Mouse (Mus musculus): ENCODE data around the gene Atmin. TPM values are rescaled to one million over a fixed set of nuclear protein-coding genes. Genes with fewer than 3 reads are reported as not detected.

Gene Atmin
- polyA plus RNA-seq (2015; fragmentation: Nextera tagmentation; extraction: Ambion mirVana) = 9.4 and 9.5 TPM in 2 replicates

GRCm38 (mm10) chr8:116943161-116943554, at the start of gene Atmin:
TSS of gene Atmin (plus strand) at chr8:116943393.
- no peaks in the 10 kb centered on the region for H3K27me3 ChIP-seq
- H3K9me3 ChIP-seq = no peaks in the 10 kb centered on the region
- H3K27ac ChIP-seq = peak within 1 kb of the TSS; percentile 55; the same call in 1 of the 2 replicates
- H3K9ac ChIP-seq = peak within 1 kb of the TSS; percentile 89
- H3K4me3 ChIP-seq = peak within 1 kb of the TSS; percentile 95
- under 1% methylated on average over 38 of the region's 46 CpGs for WGBS
- peak; percentile 85 for ATAC-seq (ENCODE audit: low FRiP score, low read depth)
- H3K4me1 ChIP-seq = peaks cover 20% of the 10 kb centered on the region
- H3K4me2 ChIP-seq (replicated peaks) = peak within 1 kb of the TSS; percentile 97
- peaks cover 19% of the 10 kb centered on the region for H3K36me3 ChIP-seq

DNA sequence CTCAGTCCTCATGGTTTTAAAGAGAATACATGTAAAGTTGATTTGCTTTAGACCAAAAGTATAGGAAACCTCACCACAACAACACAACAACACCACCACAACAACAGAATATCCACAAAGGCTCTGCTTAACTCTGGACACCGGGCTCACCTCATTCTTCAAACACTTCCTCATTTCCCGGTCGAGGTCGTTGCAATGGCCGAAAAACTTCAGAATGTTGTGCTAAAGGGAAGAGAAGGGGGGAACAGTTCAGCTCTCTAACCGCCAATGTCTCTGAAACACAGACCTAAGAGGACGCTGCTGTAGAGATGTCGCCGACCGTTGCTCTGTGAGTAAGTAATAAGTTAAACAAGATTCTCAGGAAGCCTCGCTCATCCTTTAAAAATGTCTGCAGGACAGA, 49.3 kb upstream of the Atmin start:
- no peak overlapping the region for H3K9ac ChIP-seq
- H3K4me2 ChIP-seq (replicated peaks) = no peak overlapping the region
- no peak for ATAC-seq (ENCODE audit: low FRiP score, low read depth)
- WGBS = 93% methylated on average over 11 of the region's 11 CpGs
- H3K4me1 ChIP-seq = no peaks in the 10 kb centered on the region
- H3K27me3 ChIP-seq = no peaks in the 10 kb centered on the region
- peaks cover 4% of the 10 kb centered on the region for H3K9me3 ChIP-seq
- H3K27ac ChIP-seq = no peak overlapping the region
- peaks cover 28% of the 10 kb centered on the region for H3K36me3 ChIP-seq
- H3K4me3 ChIP-seq = no peak overlapping the region

- ATAC-seq (ENCODE audit: low FRiP score, low read depth) = no peak
- H3K27me3 ChIP-seq = no peaks in the 10 kb centered on the region
- H3K9ac ChIP-seq = no peak overlapping the region
- H3K4me2 ChIP-seq (replicated peaks) = no peak overlapping the region
- 93% methylated on average over 6 of the region's 6 CpGs for WGBS
- H3K9me3 ChIP-seq = peaks cover 4% of the 10 kb centered on the region
- peaks cover 19% of the 10 kb centered on the region for H3K36me3 ChIP-seq
- H3K27ac ChIP-seq = no peak overlapping the region
- no peak overlapping the region for H3K4me3 ChIP-seq
- H3K4me1 ChIP-seq = no peaks in the 10 kb centered on the region
Measured at GRCm38 (mm10) chr8:116895521-116895920, 47.7 kb upstream of the Atmin start.

GRCm38 (mm10) chr8:116904736-116905135, 38.5 kb upstream of the Atmin start:
- Histone ChIP-seq H3K9ac (no peak overlapping the region), H3K27ac (no peak overlapping the region), H3K27me3 (no peaks in the 10 kb centered on the region), H3K36me3 (peaks cover 36% of the 10 kb centered on the region), H3K4me1 (no peaks in the 10 kb centered on the region), H3K9me3 (peaks cover 3% of the 10 kb centered on the region; the same call in 1 of the 2 replicates), H3K4me2 (replicated peaks) (no peak overlapping the region), H3K4me3 (no peak overlapping the region)
- no peak for ATAC-seq (ENCODE audit: low FRiP score, low read depth)
- 98% methylated on average over 4 of the region's 4 CpGs for WGBS

DNA sequence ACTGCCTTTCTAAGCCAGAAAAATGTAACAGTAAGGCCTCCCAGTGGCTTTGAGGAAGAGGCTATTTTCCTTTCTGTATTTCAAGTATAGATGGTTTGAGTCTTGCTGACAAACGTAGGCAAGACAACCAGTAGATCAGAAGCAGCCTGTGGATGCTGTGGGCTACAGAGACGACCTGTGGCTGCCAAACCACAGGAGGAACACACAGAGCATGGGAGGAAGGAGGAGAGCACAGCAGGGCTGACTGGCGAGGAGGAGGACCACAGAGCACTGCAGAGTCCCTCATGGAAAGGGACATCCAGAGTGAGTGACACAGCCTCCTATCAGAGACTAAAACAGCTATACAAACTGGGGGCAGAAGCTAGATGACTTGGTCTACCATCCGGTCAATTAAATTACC, 37.9 kb upstream of the Atmin start:
- WGBS = 85% methylated on average over 4 of the region's 4 CpGs
- no peaks in the 10 kb centered on the region for H3K4me1 ChIP-seq
- no peak overlapping the region for H3K27ac ChIP-seq
- no peak overlapping the region for H3K4me2 ChIP-seq (replicated peaks)
- no peak overlapping the region for H3K4me3 ChIP-seq
- H3K27me3 ChIP-seq = no peaks in the 10 kb centered on the region
- peaks cover 41% of the 10 kb centered on the region for H3K36me3 ChIP-seq
- H3K9ac ChIP-seq = no peak overlapping the region
- ATAC-seq (ENCODE audit: low FRiP score, low read depth) = no peak
- H3K9me3 ChIP-seq = peaks cover 3% of the 10 kb centered on the region; the same call in 1 of the 2 replicates

DNA sequence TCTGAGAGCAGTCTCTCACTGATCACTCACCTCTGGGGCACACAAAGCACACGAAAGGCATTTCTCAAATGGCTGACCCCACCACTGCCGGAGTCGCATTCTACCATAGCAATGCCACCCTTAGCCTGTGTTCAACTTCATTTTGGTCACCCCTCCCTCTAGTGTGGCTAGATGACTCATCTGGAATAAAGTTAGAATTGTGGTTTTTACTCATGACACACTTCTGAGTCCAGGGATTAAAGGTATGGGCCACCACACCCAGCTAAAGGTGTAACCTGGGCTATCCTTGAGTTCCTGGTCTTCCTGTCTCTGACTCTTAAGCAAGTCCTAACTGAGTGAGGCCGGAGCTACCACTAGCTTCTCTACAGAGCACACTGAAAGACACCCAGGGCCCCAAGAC, 37.4 kb upstream of the Atmin start:
- no peak overlapping the region for H3K9ac ChIP-seq
- H3K36me3 ChIP-seq = peaks cover 47% of the 10 kb centered on the region
- no peak overlapping the region for H3K4me2 ChIP-seq (replicated peaks)
- H3K27me3 ChIP-seq = no peaks in the 10 kb centered on the region
- no peak overlapping the region for H3K4me3 ChIP-seq
- H3K27ac ChIP-seq = no peak overlapping the region
- H3K9me3 ChIP-seq = peaks cover 3% of the 10 kb centered on the region; the same call in 1 of the 2 replicates
- H3K4me1 ChIP-seq = no peaks in the 10 kb centered on the region
- ATAC-seq (ENCODE audit: low FRiP score, low read depth) = no peak
- 92% methylated on average over 4 of the region's 4 CpGs for WGBS

DNA sequence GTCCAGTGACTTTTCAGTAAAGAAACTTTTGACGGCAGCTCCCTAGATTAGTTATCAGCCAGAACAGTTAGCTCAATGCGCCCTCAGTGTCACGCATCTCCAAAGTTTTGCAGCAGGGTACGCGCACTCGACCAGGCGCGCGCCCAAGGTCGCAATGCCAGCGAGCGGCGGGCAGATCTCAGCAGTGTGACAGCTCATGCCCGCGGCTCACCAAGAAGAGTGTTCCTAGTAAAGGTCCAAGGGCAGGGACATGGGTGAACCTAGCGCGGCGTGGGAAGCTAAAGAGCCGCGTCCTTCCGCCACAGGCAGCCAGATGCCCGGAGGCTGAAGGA, 22.2 kb upstream of the Atmin start:
- peak; percentile 53 for ATAC-seq (ENCODE audit: low FRiP score, low read depth)
- H3K9ac ChIP-seq = peak overlapping the region; percentile 84
- H3K9me3 ChIP-seq = no peaks in the 10 kb centered on the region
- H3K27me3 ChIP-seq = no peaks in the 10 kb centered on the region
- peak overlapping the region; percentile 75 for H3K4me3 ChIP-seq
- peaks cover 18% of the 10 kb centered on the region for H3K4me1 ChIP-seq
- H3K36me3 ChIP-seq = peaks cover 25% of the 10 kb centered on the region
- H3K27ac ChIP-seq = peak overlapping the region; percentile 62; the same call in 1 of the 2 replicates
- H3K4me2 ChIP-seq (replicated peaks) = peak overlapping the region; percentile 68
- under 1% methylated on average over 22 of the region's 22 CpGs for WGBS

DNA sequence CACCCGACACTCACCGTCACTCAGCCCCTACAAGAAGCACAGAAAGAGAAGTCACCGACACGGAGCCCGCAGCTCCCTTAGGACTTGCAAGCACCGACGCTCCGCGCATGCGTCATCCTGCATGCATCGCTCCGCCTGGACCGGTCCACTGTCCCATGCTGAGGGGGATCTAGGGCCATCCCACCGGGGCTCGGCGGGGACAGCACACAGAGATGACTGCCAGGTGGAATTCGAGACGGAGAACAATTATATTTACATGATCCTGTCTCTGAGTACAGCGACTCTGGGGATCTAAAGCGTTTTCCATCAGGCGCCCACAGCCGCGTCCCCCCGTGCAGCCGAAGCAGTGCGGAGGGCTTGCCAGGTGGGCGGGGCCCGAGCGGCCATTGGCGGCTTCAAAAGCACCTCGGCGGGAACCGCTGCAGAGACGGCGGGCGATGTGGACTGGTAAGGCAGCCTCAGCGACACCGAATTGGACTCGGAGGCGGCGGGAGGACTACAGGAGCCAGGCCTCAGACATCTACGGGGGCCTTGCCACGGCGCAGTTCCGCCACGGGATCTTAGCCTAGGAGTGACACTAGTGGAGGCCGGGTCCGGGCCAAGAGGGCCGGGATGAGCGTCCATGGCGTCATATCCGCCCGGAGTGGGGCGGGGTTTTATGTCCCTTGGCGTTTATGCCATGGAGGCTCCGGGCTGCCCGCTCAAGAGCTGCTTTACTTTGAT, 21.7 kb upstream of the Atmin start, which contains the start of the genes Cmc2 and Cenpn:
Gene Cmc2 (minus strand): TSS at position 119 of the 723 bp plus-strand sequence.
Gene Cenpn (plus strand): TSS at position 394 of the 723 bp plus-strand sequence.
- peak within 1 kb of the TSS; percentile 75 for H3K4me3 ChIP-seq
- peak within 1 kb of the TSS; percentile 68 for H3K4me2 ChIP-seq (replicated peaks)
- H3K9ac ChIP-seq = peak within 1 kb of the TSS; percentile 84
- peaks cover 18% of the 10 kb centered on the region for H3K4me1 ChIP-seq
- peak; percentile 94 for ATAC-seq (ENCODE audit: low FRiP score, low read depth)
- no peaks in the 10 kb centered on the region for H3K27me3 ChIP-seq
- under 1% methylated on average over 57 of the region's 57 CpGs for WGBS
- no peaks in the 10 kb centered on the region for H3K9me3 ChIP-seq
- peaks cover 26% of the 10 kb centered on the region for H3K36me3 ChIP-seq
- H3K27ac ChIP-seq = peak within 1 kb of the TSS; percentile 62

DNA sequence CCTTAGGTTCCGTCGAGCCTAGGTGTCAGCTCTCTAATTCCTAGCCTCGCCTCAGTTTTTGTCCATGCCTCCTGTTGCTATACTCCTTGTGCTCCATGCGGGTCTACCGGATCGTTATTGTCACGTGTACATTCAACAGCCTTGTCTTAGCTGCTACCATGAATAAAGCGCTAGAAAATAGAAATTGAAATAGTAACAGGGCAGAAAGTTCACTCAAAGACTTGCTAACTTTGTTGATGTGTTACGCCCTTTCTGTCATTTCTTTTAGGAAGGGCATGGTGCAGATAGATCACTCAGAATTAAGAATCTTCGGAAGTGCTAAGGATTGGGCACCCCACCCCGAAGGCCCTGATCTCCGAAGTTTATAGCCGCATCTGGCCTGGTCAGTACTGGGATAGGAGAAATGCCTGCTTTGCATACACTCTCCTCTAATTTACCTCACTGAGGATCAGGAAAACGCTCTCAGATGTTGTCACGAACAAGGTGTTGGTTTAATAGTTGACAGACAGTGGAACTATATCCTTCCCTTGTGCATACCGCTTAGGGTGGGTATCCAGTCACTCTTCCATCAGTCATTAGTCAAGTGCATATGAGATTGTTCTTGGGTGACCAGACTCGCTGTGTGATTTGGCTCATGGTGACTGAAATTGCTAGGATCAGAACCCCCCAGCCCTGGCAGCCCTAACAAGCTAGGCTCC, 21.0 kb upstream of the Atmin start:
- Histone ChIP-seq H3K36me3 (peaks cover 26% of the 10 kb centered on the region), H3K9ac (peak overlapping the region; percentile 84), H3K4me1 (peaks cover 18% of the 10 kb centered on the region), H3K4me3 (peak overlapping the region; percentile 75), H3K4me2 (replicated peaks) (peak overlapping the region; percentile 68), H3K27me3 (no peaks in the 10 kb centered on the region), H3K27ac (peak overlapping the region; percentile 62), H3K9me3 (no peaks in the 10 kb centered on the region)
- ATAC-seq (ENCODE audit: low FRiP score, low read depth) = no peak
- WGBS = 29% methylated on average over 17 of the region's 17 CpGs

DNA sequence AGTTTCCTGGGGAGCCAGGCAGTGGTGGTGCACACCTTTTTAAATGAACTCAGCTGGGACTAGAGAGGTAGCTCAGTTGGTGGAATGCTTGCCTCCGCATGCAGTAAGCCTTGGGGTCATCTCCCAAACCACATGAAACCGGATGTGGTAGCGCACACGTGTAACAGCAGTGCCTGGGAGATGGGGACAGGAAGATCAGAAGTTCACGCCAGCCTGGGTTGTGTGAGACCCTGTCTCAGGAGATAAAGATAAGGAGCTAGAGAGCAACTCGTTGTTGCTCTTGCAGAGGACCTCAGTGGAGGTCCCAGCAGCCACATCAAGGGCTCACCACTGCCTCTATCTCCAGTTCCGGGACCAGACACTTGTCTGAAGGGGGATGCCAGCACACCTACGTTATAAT, 19.7 kb upstream of the Atmin start:
- Histone ChIP-seq H3K9me3 (no peaks in the 10 kb centered on the region), H3K4me2 (replicated peaks) (no peak overlapping the region), H3K36me3 (peaks cover 36% of the 10 kb centered on the region), H3K4me3 (no peak overlapping the region), H3K9ac (no peak overlapping the region), H3K27me3 (no peaks in the 10 kb centered on the region), H3K4me1 (peaks cover 18% of the 10 kb centered on the region), H3K27ac (no peak overlapping the region)
- ATAC-seq (ENCODE audit: low FRiP score, low read depth) = no peak
- 90% methylated on average over 8 of the region's 8 CpGs for WGBS

DNA sequence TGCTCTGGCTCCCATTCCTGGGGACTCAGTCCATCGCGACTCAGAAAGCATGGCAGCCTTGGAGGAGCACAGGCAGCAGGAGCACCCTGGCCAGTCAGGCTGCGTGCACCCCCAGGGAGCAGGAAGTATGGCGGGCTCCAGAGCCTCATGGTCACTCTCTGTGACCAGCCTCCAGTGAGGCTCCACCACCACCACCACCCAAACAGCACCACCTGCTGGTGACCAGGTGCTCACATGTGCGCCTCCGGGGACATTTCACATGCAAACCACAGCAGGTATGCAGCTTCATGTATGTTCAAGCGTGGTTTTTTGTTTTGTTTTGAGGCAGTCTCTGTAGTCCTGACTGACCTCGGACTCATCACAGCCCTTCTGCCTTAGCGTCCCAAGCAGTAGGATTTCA, 15.3 kb upstream of the Atmin start:
- no peak for ATAC-seq (ENCODE audit: low FRiP score, low read depth)
- Histone ChIP-seq H3K9ac (no peak overlapping the region), H3K27ac (no peak overlapping the region), H3K9me3 (no peaks in the 10 kb centered on the region), H3K27me3 (no peaks in the 10 kb centered on the region), H3K4me3 (no peak overlapping the region), H3K4me2 (replicated peaks) (no peak overlapping the region), H3K36me3 (peaks cover 68% of the 10 kb centered on the region), H3K4me1 (no peaks in the 10 kb centered on the region)
- WGBS = 76% methylated on average over 9 of the region's 9 CpGs

GRCm38 (mm10) chr8:116928588-116928987, 14.6 kb upstream of the Atmin start:
- Histone ChIP-seq H3K4me1 (no peaks in the 10 kb centered on the region), H3K9ac (no peak overlapping the region), H3K36me3 (peaks cover 73% of the 10 kb centered on the region), H3K27me3 (no peaks in the 10 kb centered on the region), H3K4me3 (no peak overlapping the region), H3K4me2 (replicated peaks) (no peak overlapping the region), H3K27ac (no peak overlapping the region), H3K9me3 (no peaks in the 10 kb centered on the region)
- WGBS = 91% methylated on average over 5 of the region's 5 CpGs
- ATAC-seq (ENCODE audit: low FRiP score, low read depth) = no peak
